In the genomic region with DNA sequence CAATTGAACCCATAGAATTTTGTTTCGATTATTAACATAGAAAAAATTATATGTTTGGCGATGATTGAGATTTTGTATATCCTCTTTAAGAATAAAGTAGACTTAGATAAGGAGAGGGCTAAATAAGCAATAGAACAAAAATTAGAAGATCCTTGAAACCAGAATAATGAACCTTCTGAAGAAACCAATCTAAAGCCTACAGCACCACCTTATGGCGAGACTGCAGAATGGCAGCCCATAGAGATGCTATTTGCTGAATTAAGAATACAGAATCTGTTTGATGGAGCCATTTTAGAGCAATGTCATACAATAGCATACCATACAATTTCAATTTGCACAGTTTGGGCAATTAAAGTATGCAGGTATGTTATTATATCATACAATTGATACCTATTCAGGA, we compare ENCODE assay signal across 12 mouse cellular contexts. TPM values are rescaled to one million over a fixed set of nuclear protein-coding genes. Genes with fewer than 3 reads are reported as not detected.
A peak's percentile ranks its signal among the peaks of the same experiment; 100 is the strongest.
DNase-seq lines count a peak whose midpoint lies in the region; ATAC-seq and TF ChIP-seq lines count a peak whose summit lies in the region.
"Had no signal": no experiment of that assay in that cellular context is flagged by ENCODE, and none has a peak within 500 bp of the region (broad histone marks: within the 10 kb centered on the region; RNA-seq: fewer than 3 reads in every experiment).

No protein-coding gene starts in this region.

- no peak overlapping the region for H3K27ac ChIP-seq in liver, embryonic 14.5 days
- H3K27ac ChIP-seq: heart, embryonic 15.5 days had no signal

- peak; percentile 0 for DNase-seq in cerebellum, adult 9-10 months
- peak in 2 of 3 experiments; percentile 2 to 9 for DNase-seq in liver, embryonic 14.5 days (ENCODE audit: low read depth in 3 of 3, low spot score in 3 of 3)
- no peak for DNase-seq in liver
- peak; percentile 67 for DNase-seq in brain, embryonic 14.5 days (ENCODE audit: low read depth)
- DNase-seq in mesoderm, embryonic 11.5 days (ENCODE audit: low read depth, low spot score), result peak; percentile 34
- no peak for DNase-seq in adrenal gland, postnatal 25 days
- DNase-seq in cerebellum, postnatal 36 days, result no peak
- DNase-seq: B cell, adult 2 months had no signal

- H3K36me3 ChIP-seq in liver, embryonic 14.5 days (replicated peaks; ENCODE audit: control insufficient read depth, insufficient read depth, low read depth), result no peaks in the 10 kb centered on the region
- H3K36me3 ChIP-seq: heart, embryonic 15.5 days had no signal

- no peak overlapping the region for H3K4me2 ChIP-seq in liver, embryonic 14.5 days (ENCODE audit: low read depth)
- H3K4me2 ChIP-seq: heart, embryonic 15.5 days had no signal

- TF ChIP-seq EP300 in liver, embryonic 14.5 days (IDR thresholded peaks at IDR 0.05; ENCODE audit: low read depth), result no peak

- 37% methylated on average over 3 of the region's 3 CpGs for WGBS in liver, embryonic 14.5 days (ENCODE audit: insufficient replicate concordance)

- H3K4me3 ChIP-seq in liver, embryonic 14.5 days (ENCODE audit: insufficient read depth in 1 of 2, low read depth in 2 of 2, low read length in 2 of 2), result no peak overlapping the region
- H3K4me3 ChIP-seq: heart, embryonic 15.5 days had no signal

- TF ChIP-seq CTCF in liver, embryonic 14.5 days (IDR thresholded peaks at IDR 0.05; ENCODE audit: low read depth), result peak; percentile 64
- peak; percentile 59; the same call in 1 of the 2 replicates for TF ChIP-seq CTCF in brain, embryonic 14.5 days (IDR thresholded peaks at IDR 0.05; ENCODE audit: borderline replicate concordance, extremely low read depth, insufficient read depth, insufficient read length)

- H3K4me1 ChIP-seq in liver, embryonic 14.5 days (replicated peaks; ENCODE audit: control insufficient read depth in 2 of 2, insufficient read depth in 2 of 2, low read length in 1 of 2), result no peaks in the 10 kb centered on the region
- H3K4me1 ChIP-seq: heart, embryonic 15.5 days had no signal

- ATAC-seq in cerebellum, adult (ENCODE audit: insufficient number of reproducible peaks, low FRiP score, low TSS enrichment), result no peak
- ATAC-seq in liver, embryonic 14.5 days (ENCODE audit: insufficient read depth), result no peak

- H3K27me3 ChIP-seq in liver, embryonic 14.5 days (ENCODE audit: control insufficient read depth, insufficient read depth, low read length), result no peaks in the 10 kb centered on the region

- H3K9ac ChIP-seq in liver, embryonic 14.5 days (replicated peaks), result no peak overlapping the region
- H3K9ac ChIP-seq: heart, embryonic 15.5 days had no signal

- TF ChIP-seq POLR2A in brain, embryonic 14.5 days (IDR thresholded peaks at IDR 0.05; ENCODE audit: borderline replicate concordance, extremely low read depth, insufficient read depth, insufficient read length, poor library complexity, severe bottlenecking), result no peak

- no peaks in the 10 kb centered on the region for H3K9me3 ChIP-seq in liver, embryonic 14.5 days (ENCODE audit: control insufficient read depth, low read length)
- H3K9me3 ChIP-seq: heart, embryonic 15.5 days had no signal

RNA-seq across cellular contexts. Expression of gene Gm4553, which starts 4.3 kb away (rescaled TPM):
- not detected in 2 replicates for polyA plus RNA-seq in liver, embryonic 14.5 days (2012; rRNA removed)
- not detected in 2 replicates for polyA plus RNA-seq in liver, embryonic 14.5 days (2014; fragmentation: Nextera tagmentation; extraction: Ambion mirVana)
- not detected in 2 replicates for polyA plus RNA-seq in brain, embryonic 14.5 days (2012; rRNA removed)
- total RNA-seq in adrenal gland, postnatal 25 days (2021), result not detected in 2 replicates
- total RNA-seq: layer of hippocampus, postnatal 14 days; monocyte, adult 5-6 weeks had no signal
- polyA plus RNA-seq: heart, embryonic 15.5 days had no signal

RNA-seq across cellular contexts. Expression of gene Krtap5-2, which starts 6.0 kb away (rescaled TPM):
- polyA plus RNA-seq in liver, embryonic 14.5 days (2012; rRNA removed), result not detected in 2 replicates
- not detected in 2 replicates for polyA plus RNA-seq in liver, embryonic 14.5 days (2014; fragmentation: Nextera tagmentation; extraction: Ambion mirVana)
- polyA plus RNA-seq in brain, embryonic 14.5 days (2012; rRNA removed), result not detected in 2 replicates
- total RNA-seq in adrenal gland, postnatal 25 days (2021), result not detected in 2 replicates
- total RNA-seq: layer of hippocampus, postnatal 14 days; monocyte, adult 5-6 weeks had no signal
- polyA plus RNA-seq: heart, embryonic 15.5 days had no signal

RNA-seq across cellular contexts. Expression of gene Gm29735, which starts 12.9 kb away (rescaled TPM):
- polyA plus RNA-seq in liver, embryonic 14.5 days (2012; rRNA removed), result not detected in 2 replicates
- not detected in 2 replicates for polyA plus RNA-seq in liver, embryonic 14.5 days (2014; fragmentation: Nextera tagmentation; extraction: Ambion mirVana)
- not detected in 2 replicates for polyA plus RNA-seq in brain, embryonic 14.5 days (2012; rRNA removed)
- not detected in 2 replicates for total RNA-seq in adrenal gland, postnatal 25 days (2021)
- total RNA-seq: layer of hippocampus, postnatal 14 days; monocyte, adult 5-6 weeks had no signal
- polyA plus RNA-seq: heart, embryonic 15.5 days had no signal

RNA-seq across cellular contexts. Expression of gene Gm10153, which starts 20.4 kb away (rescaled TPM):
- polyA plus RNA-seq in liver, embryonic 14.5 days (2012; rRNA removed), result not detected in 2 replicates
- polyA plus RNA-seq in liver, embryonic 14.5 days (2014; fragmentation: Nextera tagmentation; extraction: Ambion mirVana), result not detected in 2 replicates
- not detected in 2 replicates for polyA plus RNA-seq in brain, embryonic 14.5 days (2012; rRNA removed)
- not detected in 2 replicates for total RNA-seq in adrenal gland, postnatal 25 days (2021)
- total RNA-seq: layer of hippocampus, postnatal 14 days; monocyte, adult 5-6 weeks had no signal
- polyA plus RNA-seq: heart, embryonic 15.5 days had no signal

RNA-seq across cellular contexts. Expression of gene Gm45337, which starts 25.4 kb away (rescaled TPM):
- polyA plus RNA-seq in liver, embryonic 14.5 days (2012; rRNA removed), result not detected in 2 replicates
- not detected in 2 replicates for polyA plus RNA-seq in liver, embryonic 14.5 days (2014; fragmentation: Nextera tagmentation; extraction: Ambion mirVana)
- polyA plus RNA-seq in brain, embryonic 14.5 days (2012; rRNA removed), result 0.06 TPM in 1 of 2 replicates, not detected in the other
- not detected in 2 replicates for total RNA-seq in adrenal gland, postnatal 25 days (2021)
- total RNA-seq: layer of hippocampus, postnatal 14 days; monocyte, adult 5-6 weeks had no signal
- polyA plus RNA-seq: heart, embryonic 15.5 days had no signal

Comparison
In these comparisons a context has a peak if more than half of its experiments do, and no peak if none do; other contexts are left out.
1. DNase-seq: peak in cerebellum, adult 9-10 months (single experiment), liver, embryonic 14.5 days (2 of 3), brain, embryonic 14.5 days (single experiment) and mesoderm, embryonic 11.5 days (single experiment); none in liver (single experiment), adrenal gland, postnatal 25 days (single experiment) and cerebellum, postnatal 36 days (0 of 2).